Mouse (Mus musculus): ENCODE results near the gene Scube1.

GRCm38 (mm10) chr15:83726741-83727140 lies 1.9 kb upstream of the Scube1 start:
- no peak for TF ChIP-seq POLR2A (IDR thresholded peaks at IDR 0.05; ENCODE audit: insufficient read depth, low read depth, low read length)
- TF ChIP-seq CTCF (IDR thresholded peaks at IDR 0.05), result no peak
